ENCODE assay signal across 9 mouse cellular contexts in the genomic region with DNA sequence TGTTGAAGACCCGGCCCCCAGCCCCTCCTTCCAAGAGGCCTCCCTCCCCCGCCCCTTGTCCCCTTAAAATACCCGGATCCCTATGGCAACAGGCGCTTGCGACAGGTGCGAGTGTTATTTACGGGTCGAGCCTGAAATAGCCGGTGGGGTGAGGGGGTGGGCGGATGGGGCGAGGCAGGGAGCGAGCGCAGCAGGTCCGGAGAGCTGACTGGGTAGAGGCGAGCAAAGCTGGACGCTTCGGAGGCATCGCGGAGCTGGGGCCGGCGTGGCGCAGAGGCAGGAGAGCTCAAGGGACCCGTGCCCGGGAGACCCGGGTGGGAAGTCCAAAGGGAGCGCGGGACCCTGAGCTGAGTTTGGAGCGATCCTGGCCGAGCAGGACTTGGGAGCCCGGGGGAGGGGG. TPM values are rescaled to one million over a fixed set of nuclear protein-coding genes. Genes with fewer than 3 reads are reported as not detected.
DNase-seq lines count a peak whose midpoint lies in the region; ATAC-seq lines count a peak whose summit lies in the region.
"Had no signal": no experiment of that assay in that cellular context is flagged by ENCODE, and none has a peak within 500 bp of the region (broad histone marks: within the 10 kb centered on the region; RNA-seq: fewer than 3 reads in every experiment).

No protein-coding gene starts in this region.

- no peak for ATAC-seq in forebrain, embryonic 15.5 days (replicated peaks)
- no peak for ATAC-seq in intestine, embryonic 16.5 days
- no peak for ATAC-seq in stomach, embryonic 14.5 days (ENCODE audit: insufficient number of reproducible peaks, insufficient read depth, low FRiP score, low read depth)

- H3K4me3 ChIP-seq in forebrain, embryonic 15.5 days = peak overlapping the region; percentile 12
- H3K4me3 ChIP-seq in intestine, embryonic 16.5 days (ENCODE audit: low read length) = no peak overlapping the region
- H3K4me3 ChIP-seq in stomach, embryonic 14.5 days (ENCODE audit: low read depth, low read length) = peak overlapping the region; percentile 10; the same call in 1 of the 2 replicates

- peaks cover 26% of the 10 kb centered on the region for H3K27me3 ChIP-seq in forebrain, embryonic 15.5 days
- peaks cover 26% of the 10 kb centered on the region for H3K27me3 ChIP-seq in intestine, embryonic 16.5 days (replicated peaks; ENCODE audit: control insufficient read depth, insufficient read depth, low read length)
- peaks cover 16% of the 10 kb centered on the region for H3K27me3 ChIP-seq in stomach, embryonic 14.5 days (ENCODE audit: control insufficient read depth, insufficient read depth, low read length)

- peak; percentile 42 for DNase-seq in right cerebral cortex, postnatal 4 days
- no peak for DNase-seq in right cerebral cortex, postnatal 25 days
- no peak for DNase-seq in cerebellum, postnatal 4 days (ENCODE audit: low spot score in 2 of 2)
- DNase-seq in natural killer cell, adult 2 months (ENCODE audit: low spot score in 2 of 2) = no peak
- no peak for DNase-seq in ovary, postnatal 10 days (ENCODE audit: low spot score)

- 0 out of 2 replicates have a peak, but pooled peaks cover 5% of the 10 kb centered on the region for H3K4me1 ChIP-seq in forebrain, embryonic 15.5 days
- 0 out of 2 replicates have a peak, but pooled peaks cover 3% of the 10 kb centered on the region for H3K4me1 ChIP-seq in intestine, embryonic 16.5 days (ENCODE audit: control insufficient read depth, insufficient read depth, low read length)
- 0 out of 2 replicates have a peak, but pooled peaks cover 3% of the 10 kb centered on the region for H3K4me1 ChIP-seq in stomach, embryonic 14.5 days (ENCODE audit: control insufficient read depth, insufficient read depth, low read length)

- H3K9ac ChIP-seq in forebrain, embryonic 15.5 days (replicated peaks) = 0 out of 2 replicates have a peak overlapping the region, but pooled peaks have one; percentile 14
- H3K9ac ChIP-seq in intestine, embryonic 16.5 days (ENCODE audit: low read depth, low read length) = no peak overlapping the region
- H3K9ac ChIP-seq in stomach, embryonic 14.5 days (replicated peaks; ENCODE audit: low read depth, low read length) = no peak overlapping the region

- no peak overlapping the region for H3K27ac ChIP-seq in forebrain, embryonic 15.5 days (replicated peaks)
- no peak overlapping the region for H3K27ac ChIP-seq in intestine, embryonic 16.5 days (ENCODE audit: low read length)
- no peak overlapping the region for H3K27ac ChIP-seq in stomach, embryonic 14.5 days (ENCODE audit: low read length)
- H3K27ac ChIP-seq: macrophage had no signal

- no peaks in the 10 kb centered on the region for H3K36me3 ChIP-seq in forebrain, embryonic 15.5 days
- H3K36me3 ChIP-seq in intestine, embryonic 16.5 days (ENCODE audit: control insufficient read depth, insufficient read depth, low read length) = no peaks in the 10 kb centered on the region
- no peaks in the 10 kb centered on the region for H3K36me3 ChIP-seq in stomach, embryonic 14.5 days (ENCODE audit: control insufficient read depth, insufficient read depth, low read length)

- H3K9me3 ChIP-seq in forebrain, embryonic 15.5 days = no peaks in the 10 kb centered on the region
- H3K9me3 ChIP-seq in intestine, embryonic 16.5 days (ENCODE audit: control insufficient read depth, low read length) = no peaks in the 10 kb centered on the region
- H3K9me3 ChIP-seq in stomach, embryonic 14.5 days (ENCODE audit: control insufficient read depth, low read depth, low read length) = no peaks in the 10 kb centered on the region

- under 1% methylated on average over 30 of the region's 30 CpGs for WGBS in forebrain, embryonic 15.5 days
- 2% methylated on average over 30 of the region's 30 CpGs for WGBS in intestine, embryonic 16.5 days
- under 1% methylated on average over 29 of the region's 30 CpGs for WGBS in stomach, embryonic 14.5 days

- H3K4me2 ChIP-seq in forebrain, embryonic 15.5 days (replicated peaks) = peak overlapping the region; percentile 40
- H3K4me2 ChIP-seq in intestine, embryonic 16.5 days (ENCODE audit: low read depth, low read length) = 0 out of 2 replicates have a peak overlapping the region, but pooled peaks have one; percentile 18
- peak overlapping the region; percentile 30 for H3K4me2 ChIP-seq in stomach, embryonic 14.5 days (replicated peaks; ENCODE audit: low read depth, low read length)

RNA-seq across cellular contexts. Expression of gene Cacng6, which starts 0.6 kb away (rescaled TPM):
- 0.08 and 0.14 TPM in 2 replicates for polyA plus RNA-seq in forebrain, embryonic 15.5 days (2015; fragmentation: Nextera tagmentation; extraction: Ambion mirVana)
- polyA plus RNA-seq in intestine, embryonic 16.5 days (2015; fragmentation: Nextera tagmentation; extraction: Ambion mirVana) = 0.13 and 0.21 TPM in 2 replicates
- 0.48 TPM in 1 of 2 replicates, not detected in the other for polyA plus RNA-seq in stomach, embryonic 14.5 days (2014; fragmentation: Nextera tagmentation; extraction: Ambion mirVana)
- polyA plus RNA-seq: macrophage had no signal

RNA-seq across cellular contexts. Expression of gene Cacng8, which starts 32.9 kb away (rescaled TPM):
- 12.5 and 16.4 TPM in 2 replicates for polyA plus RNA-seq in forebrain, embryonic 15.5 days (2015; fragmentation: Nextera tagmentation; extraction: Ambion mirVana)
- polyA plus RNA-seq in intestine, embryonic 16.5 days (2015; fragmentation: Nextera tagmentation; extraction: Ambion mirVana) = 0.93 and 1.2 TPM in 2 replicates
- 2.1 and 2.8 TPM in 2 replicates for polyA plus RNA-seq in stomach, embryonic 14.5 days (2014; fragmentation: Nextera tagmentation; extraction: Ambion mirVana)
- polyA plus RNA-seq: macrophage had no signal
